Mouse (Mus musculus): Measurements from ENCODE around the gene Stx4a.
A peak's percentile ranks its signal among the peaks of the same experiment; 100 is the strongest.
"Not testable (repeated sequence)": the region's sequence is repeated elsewhere in the genome, so short reads cannot be mapped to it uniquely, and the experiment has no call there.

The Stx4a gene

GRCm38 (mm10) chr7:127867641-127868040 is 43.5 kb downstream of the Stx4a start:
- no peak for DNase-seq (ENCODE audit: low read depth, low spot score)

- peak; percentile 49 for DNase-seq (ENCODE audit: low read depth, low spot score)
Observed at GRCm38 (mm10) chr7:127869149-127869810, 45.2 kb downstream of the Stx4a start.

- no peak for DNase-seq (ENCODE audit: low read depth, low spot score)
Observed at GRCm38 (mm10) chr7:127870136-127870821, 46.2 kb downstream of the Stx4a start.

GRCm38 (mm10) chr7:127874812-127875626 is 50.9 kb downstream of the Stx4a start:
- DNase-seq (ENCODE audit: low read depth, low spot score): no peak

GRCm38 (mm10) chr7:127875627-127876001 is 51.5 kb downstream of the Stx4a start:
- DNase-seq (ENCODE audit: low read depth, low spot score): peak; percentile 94

GRCm38 (mm10) chr7:127876041-127876466 is 52.0 kb downstream of the Stx4a start, which contains the start of gene Zfp646:
Zfp646 (plus strand) TSS chr7:127876221.
- peak; percentile 90 for DNase-seq (ENCODE audit: low read depth, low spot score)

GRCm38 (mm10) chr7:127876467-127877348 is 52.6 kb downstream of the Stx4a start, which contains the start of gene Zfp668:
Zfp668 (minus strand) TSS chr7:127876828.
- peak; percentile 94 for DNase-seq (ENCODE audit: low read depth, low spot score)

- no peak for DNase-seq (ENCODE audit: low read depth, low spot score)
Observed at GRCm38 (mm10) chr7:127879301-127879700, 55.2 kb downstream of the Stx4a start.

- DNase-seq (ENCODE audit: low read depth, low spot score): no peak
Observed at GRCm38 (mm10) chr7:127880431-127880830, 56.3 kb downstream of the Stx4a start.

- no peak for DNase-seq (ENCODE audit: low read depth, low spot score)
Observed at GRCm38 (mm10) chr7:127885951-127886350, 61.9 kb downstream of the Stx4a start.

GRCm38 (mm10) chr7:127886551-127886950 is 62.5 kb downstream of the Stx4a start:
- no peak for DNase-seq (ENCODE audit: low read depth, low spot score)

- DNase-seq (ENCODE audit: low read depth, low spot score): no peak
Observed at GRCm38 (mm10) chr7:127887191-127887590, 63.1 kb downstream of the Stx4a start.

GRCm38 (mm10) chr7:127887781-127888180 is 63.7 kb downstream of the Stx4a start:
- DNase-seq (ENCODE audit: low read depth, low spot score): no peak

GRCm38 (mm10) chr7:127888821-127889220 is 64.7 kb downstream of the Stx4a start:
- DNase-seq (ENCODE audit: low read depth, low spot score): no peak

- no peak for DNase-seq (ENCODE audit: low read depth, low spot score)
Observed at GRCm38 (mm10) chr7:127890798-127891197, 66.7 kb downstream of the Stx4a start, which contains the start of gene Prss53. Prss53 (minus strand) TSS chr7:127890970.

- DNase-seq (ENCODE audit: low read depth, low spot score): no peak
Observed at GRCm38 (mm10) chr7:127894480-127894879, 70.4 kb downstream of the Stx4a start.

- peak; percentile 97 for DNase-seq (ENCODE audit: low read depth, low spot score)
Observed at GRCm38 (mm10) chr7:127895442-127895841, 71.3 kb downstream of the Stx4a start, which contains the start of the genes Gm21974 and Vkorc1. Gm21974 (minus strand) TSS chr7:127895454. Vkorc1 (minus strand) TSS chr7:127895617.

GRCm38 (mm10) chr7:127895891-127896290 is 71.8 kb downstream of the Stx4a start:
- not testable (repeated sequence) for DNase-seq (ENCODE audit: low read depth, low spot score)

GRCm38 (mm10) chr7:127896384-127896783 is 72.3 kb downstream of the Stx4a start:
- DNase-seq (ENCODE audit: low read depth, low spot score): no peak

- DNase-seq (ENCODE audit: low read depth, low spot score): no peak
Observed at GRCm38 (mm10) chr7:127897542-127897941, 73.4 kb downstream of the Stx4a start.

Measured in telencephalon, adult 2 months (tissue).